Mouse (Mus musculus) lung, postnatal 0 days (tissue): ENCODE measurements at regions not wholly inside any gene's neighbourhood (a gene's known extent, or its start where the extent isn't known, plus 50 kb on each side); places are given as distances from the start of the nearest gene placed in this dataset.

Experiments
- ATAC-seq: fragments of 200-750 bp; cut with Nextera tagmentation; 2 replicates; pipeline ENCODE4 v1.8.0; 2017; ENCODE audit warnings: moderate library complexity
- DNase-seq: peaks from one replicate; pipeline ENCODE4 v3.0.0-alpha.2; 2016; ENCODE audit warnings: low spot score
- H3K27ac ChIP-seq: fragments of 300-500 bp; sonication (generic); 2 replicates; pipeline ENCODE4 v1.5.1; 2014; ENCODE audit warnings: antibody characterized with exemption, mild to moderate bottlenecking, low read length, mixed read lengths
- H3K27me3 ChIP-seq: fragments of 300-500 bp; sonication (generic); replicated peaks from 2 replicates; pipeline ENCODE4 v1.6.1; 2014; ENCODE audit warnings: low read length, mixed read lengths; ENCODE audit not compliant: insufficient read depth
- H3K36me3 ChIP-seq: fragments of 300-500 bp; sonication (generic); 2 replicates; pipeline ENCODE4 v1.6.1; 2014; ENCODE audit warnings: low read length, mixed read lengths; ENCODE audit not compliant: insufficient read depth
- H3K4me1 ChIP-seq: fragments of 300-500 bp; sonication (generic); 2 replicates; pipeline ENCODE4 v1.6.1; 2014; ENCODE audit warnings: antibody characterized with exemption, low read depth, low read length, mixed read lengths; ENCODE audit not compliant: insufficient read depth
- H3K4me2 ChIP-seq: fragments of 300-500 bp; sonication (generic); replicated peaks from 2 replicates; pipeline ENCODE4 v1.6.1; 2014; ENCODE audit warnings: low read depth, mild to moderate bottlenecking, low read length, moderate library complexity, mixed read lengths
- H3K4me3 ChIP-seq: fragments of 300-500 bp; sonication (generic); 2 replicates; pipeline ENCODE4 v1.5.1; 2014; ENCODE audit warnings: low read depth, low read length
- H3K9ac ChIP-seq: fragments of 300-500 bp; sonication (generic); replicated peaks from 2 replicates; pipeline ENCODE4 v1.6.1; 2014; ENCODE audit warnings: low read depth, mild to moderate bottlenecking
- H3K9me3 ChIP-seq: fragments of 300-500 bp; sonication (generic); 2 replicates; pipeline ENCODE4 v1.6.1; 2016; ENCODE audit warnings: low read length, mixed read lengths
- CTCF ChIP-seq: IDR thresholded peaks from 2 replicates; pipeline ENCODE4 v1.5.1; 2016; ENCODE audit warnings: antibody characterized with exemption, mild to moderate bottlenecking
- EP300 ChIP-seq: IDR thresholded peaks from 2 replicates; pipeline ENCODE4 v1.6.1; 2016; ENCODE audit warnings: antibody characterized with exemption, mild to moderate bottlenecking, control low read depth
- WGBS: fragments of 180-500 bp; shearing (Covaris S2); extraction: QIAGEN DNeasy Blood & Tissue Kit; methylation state at CpG from one replicate; pipeline ENCODE4 v1.1.7; 2014; 5-methylcytosine and 5-hydroxymethylcytosine counted together

- Histone ChIP-seq H3K9me3 (no peaks in the 10 kb centered on the region), H3K4me1 (no peaks in the 10 kb centered on the region), H3K9ac (no peak overlapping the region), H3K4me3 (no peak overlapping the region), H3K4me2 (no peak overlapping the region), H3K36me3 (no peaks in the 10 kb centered on the region), H3K27ac (no peak overlapping the region), H3K27me3 (no peaks in the 10 kb centered on the region)
- TF ChIP-seq CTCF: no peak
- TF ChIP-seq EP300: no peak
- ATAC-seq (no peak), DNase-seq (no peak)
- WGBS: 89% methylated on average over 2 of the region's 2 CpGs
These were observed 484.3 kb upstream of the Gcfc2 start for GRCm38 (mm10) chr6:81438951-81439722.

- ATAC-seq: no peak
- Histone ChIP-seq H3K36me3 (no peaks in the 10 kb centered on the region), H3K9ac (no peak overlapping the region), H3K9me3 (no peaks in the 10 kb centered on the region), H3K4me3 (no peak overlapping the region), H3K27ac (no peak overlapping the region), H3K4me2 (no peak overlapping the region), H3K4me1 (no peaks in the 10 kb centered on the region), H3K27me3 (no peaks in the 10 kb centered on the region)
- TF ChIP-seq CTCF: no peak
- no peak for TF ChIP-seq EP300
- DNase-seq: no peak
These were observed 482.1 kb upstream of the Gcfc2 start for GRCm38 (mm10) chr6:81441396-81441795.

- Histone ChIP-seq H3K27ac (no peak overlapping the region), H3K36me3 (no peaks in the 10 kb centered on the region), H3K4me1 (no peaks in the 10 kb centered on the region), H3K4me2 (no peak overlapping the region), H3K9ac (no peak overlapping the region), H3K27me3 (no peaks in the 10 kb centered on the region), H3K9me3 (no peaks in the 10 kb centered on the region), H3K4me3 (no peak overlapping the region)
- no peak for ATAC-seq
- WGBS: 94% methylated on average over 1 of the region's 1 CpGs
- TF ChIP-seq CTCF: no peak
- TF ChIP-seq EP300: no peak
- DNase-seq: no peak
These were observed 477.3 kb upstream of the Gcfc2 start for GRCm38 (mm10) chr6:81446019-81446800.

DNA sequence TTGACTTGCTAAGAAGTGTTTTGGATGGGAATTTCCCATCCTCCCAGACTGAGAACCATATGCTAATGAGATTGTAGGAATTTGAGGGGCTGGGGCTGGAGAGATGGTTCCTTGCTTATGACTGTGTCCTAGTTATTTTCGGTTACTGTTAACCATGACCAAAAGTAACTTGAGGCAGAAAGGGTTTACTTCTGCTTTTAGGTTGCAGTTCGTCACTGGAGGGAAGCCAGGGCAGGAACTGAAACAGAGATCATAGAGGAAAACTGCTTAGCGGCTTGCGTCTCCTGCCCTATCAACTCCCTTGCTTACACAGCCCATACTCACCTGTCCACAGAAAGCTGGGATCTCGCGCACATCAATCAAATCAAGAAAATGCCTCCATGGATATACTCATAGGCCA, 475.8 kb upstream of the Gcfc2 start:
- Histone ChIP-seq H3K9ac (no peak overlapping the region), H3K9me3 (no peaks in the 10 kb centered on the region), H3K27me3 (no peaks in the 10 kb centered on the region), H3K4me3 (no peak overlapping the region), H3K4me2 (no peak overlapping the region), H3K4me1 (no peaks in the 10 kb centered on the region), H3K36me3 (no peaks in the 10 kb centered on the region), H3K27ac (no peak overlapping the region)
- TF ChIP-seq CTCF (no peak), EP300 (no peak)
- ATAC-seq: no peak
- no peak for DNase-seq
- 87% methylated on average over 6 of the region's 6 CpGs for WGBS

DNA sequence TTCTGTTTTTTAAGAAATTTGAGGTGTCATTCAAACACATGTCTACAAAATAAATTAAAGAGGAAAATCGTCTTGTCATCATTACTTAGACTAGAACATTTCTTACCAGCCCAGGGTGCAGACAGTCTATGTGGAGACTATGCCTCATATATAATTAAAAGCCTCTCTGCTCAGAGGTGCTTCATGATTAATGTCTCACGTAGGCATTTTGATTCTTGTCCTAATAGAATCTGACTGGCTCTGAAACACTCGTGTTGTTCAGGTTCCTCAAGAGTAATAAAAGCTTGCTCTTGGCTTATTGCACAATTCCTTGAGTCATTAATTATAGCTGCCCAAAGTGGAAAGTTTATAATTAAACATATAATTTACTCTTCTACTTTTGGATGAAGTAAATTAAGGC, 475.1 kb upstream of the Gcfc2 start:
- DNase-seq: no peak
- Histone ChIP-seq H3K4me1 (no peaks in the 10 kb centered on the region), H3K4me3 (no peak overlapping the region), H3K9me3 (no peaks in the 10 kb centered on the region), H3K27me3 (no peaks in the 10 kb centered on the region), H3K27ac (no peak overlapping the region), H3K9ac (no peak overlapping the region), H3K4me2 (no peak overlapping the region), H3K36me3 (no peaks in the 10 kb centered on the region)
- ATAC-seq: no peak
- TF ChIP-seq EP300: no peak
- TF ChIP-seq CTCF: no peak
- WGBS: 62% methylated on average over 3 of the region's 3 CpGs

DNA sequence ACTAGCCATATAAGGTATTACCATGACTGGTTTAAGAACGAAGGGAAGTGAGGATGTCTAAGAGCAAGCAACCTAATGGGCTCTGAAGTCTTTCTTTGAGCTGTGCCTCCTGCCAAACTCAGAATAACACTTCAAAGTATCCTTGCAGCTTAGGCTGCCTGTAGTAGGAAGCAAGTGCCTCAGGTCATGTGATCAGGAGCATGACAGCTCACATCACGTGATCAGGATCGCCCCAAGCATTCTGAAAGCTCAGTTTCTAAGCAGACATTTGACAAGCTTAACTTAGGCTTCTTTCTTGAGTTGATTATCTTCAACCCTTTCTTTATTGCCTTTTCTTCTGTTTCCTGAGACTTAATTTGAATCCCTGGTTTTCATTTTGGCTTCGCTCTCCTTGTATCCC, 462.4 kb upstream of the Gcfc2 start:
- H3K27ac ChIP-seq: no peak overlapping the region
- 74% methylated on average over 4 of the region's 4 CpGs for WGBS
- H3K27me3 ChIP-seq: no peaks in the 10 kb centered on the region
- H3K9me3 ChIP-seq: no peaks in the 10 kb centered on the region
- no peaks in the 10 kb centered on the region for H3K36me3 ChIP-seq
- H3K4me2 ChIP-seq: no peak overlapping the region
- no peaks in the 10 kb centered on the region for H3K4me1 ChIP-seq
- H3K4me3 ChIP-seq: no peak overlapping the region
- no peak overlapping the region for H3K9ac ChIP-seq
- ATAC-seq (no peak), DNase-seq (no peak)
- TF ChIP-seq CTCF (no peak), EP300 (no peak)
